Mouse (Mus musculus) bone marrow, adult 2 months (tissue): ENCODE measurements around the gene Timmdc1. TPM values are rescaled to one million over a fixed set of nuclear protein-coding genes. Genes with fewer than 3 reads are reported as not detected.
A peak's percentile ranks its signal among the peaks of the same experiment; 100 is the strongest.

ENCODE experiments used
- H3K27ac ChIP-seq: fragments of 200-500 bp; 2 replicates; pipeline ENCODE4 v1.5.1; 2012; ENCODE audit warnings: low read depth, mild to moderate bottlenecking, control low read depth, inconsistent platforms, low read length; ENCODE audit not compliant: control insufficient read depth, poor library complexity, insufficient read depth
- H3K4me1 ChIP-seq: fragments of 200-500 bp; 2 replicates; pipeline ENCODE4 v1.6.1; 2011; ENCODE audit warnings: low read length; ENCODE audit not compliant: control insufficient read depth, insufficient read depth
- H3K4me3 ChIP-seq: fragments of 200-500 bp; replicated peaks from 2 replicates; pipeline ENCODE3; 2011; ENCODE audit warnings: mild to moderate bottlenecking, low read depth, low read length, control low read depth; ENCODE audit not compliant: control insufficient read depth
- CTCF ChIP-seq: fragments of 200-500 bp; IDR thresholded peaks from 2 replicates; pipeline ENCODE4 v1.5.1; 2011; ENCODE audit warnings: low read length, control low read depth; ENCODE audit not compliant: control insufficient read depth, insufficient read depth
- POLR2A ChIP-seq: fragments of 200-500 bp; IDR thresholded peaks from 2 replicates; pipeline ENCODE4 v1.6.1; 2011; ENCODE audit warnings: low read depth, mild to moderate bottlenecking, control low read depth, low read length, borderline replicate concordance; ENCODE audit not compliant: control insufficient read depth
- WGBS: fragments of 180-500 bp; shearing (Covaris S2); methylation state at CpG from one replicate; pipeline ENCODE4 v1.1.7; 2018; 5-methylcytosine and 5-hydroxymethylcytosine counted together
- polyA plus RNA-seq: library from polyadenylated mRNA; stranded (reverse); fragments of >200 nt; gene quantifications from 2 replicates; pipeline ENCODE4 v1.2.4, GENCODE M21; 2011; ENCODE audit warnings: low replicate concordance; ENCODE audit not compliant: missing spikeins, insufficient read depth, insufficient read length

Gene Timmdc1
- polyA plus RNA-seq, 1 experiment = 9.8 TPM

GRCm38 (mm10) chr16:38510846-38511245 is 11.6 kb downstream of the Timmdc1 start:
- 94% methylated on average over 2 of the region's 2 CpGs for WGBS
- Histone ChIP-seq H3K4me1 (no peaks in the 10 kb centered on the region), H3K27ac (no peak overlapping the region), H3K4me3 (no peak overlapping the region)
- TF ChIP-seq POLR2A = no peak
- no peak for TF ChIP-seq CTCF

GRCm38 (mm10) chr16:38506041-38506634 is 16.3 kb downstream of the Timmdc1 start:
- TF ChIP-seq POLR2A (no peak), CTCF (peak; percentile 88)
- Histone ChIP-seq H3K4me1 (no peaks in the 10 kb centered on the region), H3K4me3 (no peak overlapping the region), H3K27ac (no peak overlapping the region)
- 63% methylated on average over 4 of the region's 4 CpGs for WGBS

DNA sequence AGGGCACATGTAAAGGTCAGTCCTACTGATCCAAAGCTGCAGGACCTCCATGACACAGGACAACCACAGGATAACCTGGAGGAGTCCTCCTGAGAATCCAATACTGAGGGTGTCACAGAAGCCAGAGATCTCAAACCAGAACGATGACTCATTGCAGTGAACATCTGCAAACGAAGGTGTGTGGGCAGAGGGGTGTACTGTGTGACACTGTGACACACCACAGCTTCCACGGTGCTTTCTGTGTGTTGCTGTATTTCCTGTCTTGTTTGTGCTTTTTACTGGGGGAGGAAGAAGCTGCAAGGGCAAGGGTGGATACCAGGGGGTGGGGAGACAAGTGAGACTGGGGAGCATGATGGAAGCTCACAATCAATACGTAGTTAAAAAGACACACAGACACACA is 18.9 kb downstream of the Timmdc1 start:
- TF ChIP-seq POLR2A (no peak), CTCF (no peak)
- 70% methylated on average over 4 of the region's 4 CpGs for WGBS
- Histone ChIP-seq H3K4me3 (no peak overlapping the region), H3K27ac (no peak overlapping the region), H3K4me1 (no peaks in the 10 kb centered on the region)

- Histone ChIP-seq H3K4me3 (no peak overlapping the region), H3K4me1 (no peaks in the 10 kb centered on the region), H3K27ac (no peak overlapping the region)
- WGBS = 89% methylated on average over 10 of the region's 10 CpGs
- TF ChIP-seq POLR2A = no peak
- no peak for TF ChIP-seq CTCF
These were observed 20.0 kb downstream of the Timmdc1 start for GRCm38 (mm10) chr16:38502469-38502868.

- TF ChIP-seq POLR2A = no peak
- no peak for TF ChIP-seq CTCF
These were observed 25.8 kb downstream of the Timmdc1 start for GRCm38 (mm10) chr16:38496604-38497140.

DNA sequence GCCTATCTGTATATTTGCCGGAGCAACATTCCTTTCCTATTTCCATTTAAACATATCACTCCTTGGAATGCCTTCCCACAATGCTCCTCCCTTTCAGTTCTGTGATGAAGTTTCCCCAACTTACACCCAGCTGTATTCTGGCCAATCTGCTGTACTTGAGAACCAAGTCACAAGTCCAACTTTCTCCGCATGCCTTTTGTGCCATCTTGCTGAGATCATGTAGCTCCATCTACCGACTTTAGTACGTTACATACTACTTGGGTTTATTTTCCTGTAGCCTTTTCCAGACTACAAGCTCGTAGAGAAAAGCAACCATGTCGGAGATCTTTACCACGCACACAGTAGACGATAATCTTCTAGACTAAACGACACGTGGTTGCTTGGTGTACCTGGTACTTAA is 28.6 kb downstream of the Timmdc1 start:
- WGBS = 80% methylated on average over 10 of the region's 10 CpGs

More at GRCm38 (mm10) chr16:38496604-38497140, 25.8 kb downstream of the Timmdc1 start:
- Histone ChIP-seq H3K4me3 (no peak overlapping the region), H3K4me1 (no peaks in the 10 kb centered on the region), H3K27ac (no peak overlapping the region)
- 91% methylated on average over 7 of the region's 7 CpGs for WGBS

GRCm38 (mm10) chr16:38492551-38492950 is 29.9 kb downstream of the Timmdc1 start:
- TF ChIP-seq POLR2A (no peak), CTCF (no peak)
- H3K4me3 ChIP-seq = no peak overlapping the region

More for the DNA sequence above, 28.6 kb downstream of the Timmdc1 start:
- no peaks in the 10 kb centered on the region for H3K4me1 ChIP-seq
- no peak overlapping the region for H3K4me3 ChIP-seq
- TF ChIP-seq POLR2A (no peak), CTCF (no peak)
- H3K27ac ChIP-seq = no peak overlapping the region

DNA sequence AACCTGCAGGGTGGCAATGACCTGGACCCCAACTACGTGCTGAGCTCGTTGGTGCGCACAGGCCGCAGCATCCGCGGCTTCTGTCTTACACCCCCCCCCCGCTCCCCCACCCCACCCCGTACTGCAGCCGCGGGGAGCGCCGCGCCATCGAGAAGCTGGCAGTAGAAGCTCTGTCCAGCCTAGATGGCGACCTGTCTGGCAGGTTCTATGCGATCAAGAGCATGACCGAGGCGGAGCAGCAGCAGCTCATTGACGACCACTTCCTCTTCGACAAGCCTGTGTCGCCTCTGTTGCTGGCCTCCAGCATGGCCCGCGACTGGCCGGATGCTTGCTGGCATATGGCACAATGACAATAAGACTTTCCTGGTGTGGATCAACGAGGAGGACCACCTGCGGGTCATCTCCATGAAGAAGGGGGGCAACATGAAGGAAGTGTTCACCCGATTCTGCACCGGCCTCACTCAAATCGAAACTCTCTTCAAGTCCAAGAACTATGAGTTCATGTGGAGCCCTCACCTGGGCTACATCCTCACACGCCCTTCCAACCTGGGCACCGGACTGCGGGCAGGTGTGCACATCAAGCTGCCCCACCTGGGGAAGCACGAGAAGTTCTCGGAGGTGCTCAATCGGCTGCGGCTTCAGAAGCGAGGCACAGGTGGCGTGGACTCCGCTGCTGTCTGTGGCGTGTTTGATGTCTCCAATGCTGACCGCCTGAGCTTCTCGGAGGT is 38.7 kb downstream of the Timmdc1 start:
- 15% methylated on average over 42 of the region's 42 CpGs for WGBS
- peak overlapping the region; percentile 12; the same call in 1 of the 2 replicates for H3K27ac ChIP-seq
- H3K4me3 ChIP-seq = peak overlapping the region; percentile 51
- TF ChIP-seq POLR2A (no peak), CTCF (no peak)
- peaks cover 1% of the 10 kb centered on the region for H3K4me1 ChIP-seq

More at GRCm38 (mm10) chr16:38492551-38492950, 29.9 kb downstream of the Timmdc1 start:
- H3K4me1 ChIP-seq = no peaks in the 10 kb centered on the region
- WGBS = 75% methylated on average over 3 of the region's 3 CpGs
- H3K27ac ChIP-seq = no peak overlapping the region
